Mouse (Mus musculus) limb, embryonic 11.5 days (tissue): Measurements from ENCODE around the gene Ptprj. TPM values are rescaled to one million over a fixed set of nuclear protein-coding genes. Genes with fewer than 3 reads are reported as not detected.
"Not testable (repeated sequence)": the region's sequence is repeated elsewhere in the genome, so short reads cannot be mapped to it uniquely, and the experiment has no call there.

ENCODE experiments used
- ATAC-seq: fragments of 200-750 bp; cut with Nextera tagmentation; 2 replicates; pipeline ENCODE4 v1.8.0; 2017; ENCODE audit warnings: low read depth; ENCODE audit not compliant: insufficient number of reproducible peaks, low FRiP score, low TSS enrichment
- DNase-seq: peaks from one replicate; pipeline ENCODE4 v3.0.0-alpha.2; 2015; ENCODE audit warnings: low spot score
- H3K27ac ChIP-seq: fragments of 300-500 bp; sonication (generic); replicated peaks from 2 replicates; pipeline ENCODE4 v1.5.1; 2014; ENCODE audit warnings: low read depth, mild to moderate bottlenecking, low read length
- H3K27me3 ChIP-seq: fragments of 300-500 bp; sonication (generic); 2 replicates; pipeline ENCODE4 v1.6.1; 2014; ENCODE audit warnings: mild to moderate bottlenecking, low read length, mixed read lengths; ENCODE audit not compliant: control insufficient read depth, insufficient read depth
- H3K36me3 ChIP-seq: fragments of 300-500 bp; sonication (generic); 2 replicates; pipeline ENCODE4 v1.6.1; 2014; ENCODE audit warnings: mild to moderate bottlenecking, low read length, moderate library complexity, mixed read lengths; ENCODE audit not compliant: control insufficient read depth, insufficient read depth
- H3K4me1 ChIP-seq: fragments of 300-500 bp; sonication (generic); 2 replicates; pipeline ENCODE4 v1.6.1; 2014; ENCODE audit warnings: low read length, mixed read lengths; ENCODE audit not compliant: control insufficient read depth, insufficient read depth
- H3K4me2 ChIP-seq: fragments of 300-500 bp; sonication (generic); 2 replicates; pipeline ENCODE4 v1.6.1; 2014; ENCODE audit warnings: low read depth, mild to moderate bottlenecking, moderate library complexity; ENCODE audit not compliant: severe bottlenecking
- H3K4me3 ChIP-seq: fragments of 300-500 bp; sonication (generic); 2 replicates; pipeline ENCODE4 v1.5.1; 2014; ENCODE audit warnings: low read depth, low read length
- H3K9ac ChIP-seq: fragments of 300-500 bp; sonication (generic); 2 replicates; pipeline ENCODE4 v1.6.1; 2014; ENCODE audit warnings: mild to moderate bottlenecking, low read length
- H3K9me3 ChIP-seq: fragments of 300-500 bp; sonication (generic); 2 replicates; pipeline ENCODE4 v1.6.1; 2016; ENCODE audit warnings: low read length; ENCODE audit not compliant: control insufficient read depth
- WGBS: fragments of 180-500 bp; shearing (Covaris S2); extraction: QIAGEN DNeasy Blood & Tissue Kit; methylation state at CpG from one replicate; pipeline ENCODE4 v1.1.7; 2014; 5-methylcytosine and 5-hydroxymethylcytosine counted together
- polyA plus RNA-seq: library from polyadenylated mRNA; unstranded; fragments of >200 nt; fragmentation: Nextera tagmentation; extraction: Ambion mirVana; gene quantifications from 2 replicates; pipeline ENCODE4 v1.2.1, GENCODE M21; 2014

Gene Ptprj
- polyA plus RNA-seq, 1 experiment from 2014 or later, result 1.4 TPM

- not testable (repeated sequence) for H3K4me2 ChIP-seq, H3K27me3 ChIP-seq, H3K27ac ChIP-seq, DNase-seq, ATAC-seq, H3K36me3 ChIP-seq, H3K4me1 ChIP-seq, H3K4me3 ChIP-seq, H3K9ac ChIP-seq, H3K9me3 ChIP-seq
- WGBS, result 29% methylated on average over 4 of the region's 4 CpGs
Measured at GRCm38 (mm10) chr2:90441811-90442210, 138.6 kb downstream of the Ptprj start.

- not testable (repeated sequence) for H3K36me3 ChIP-seq, H3K4me2 ChIP-seq, H3K9me3 ChIP-seq, H3K4me3 ChIP-seq, H3K27me3 ChIP-seq, H3K9ac ChIP-seq, H3K27ac ChIP-seq, ATAC-seq, DNase-seq, H3K4me1 ChIP-seq
Measured at GRCm38 (mm10) chr2:90440169-90440568, 140.3 kb downstream of the Ptprj start.

GRCm38 (mm10) chr2:90437453-90437852, 143.0 kb downstream of the Ptprj start:
- not testable (repeated sequence) for H3K27me3 ChIP-seq, H3K9ac ChIP-seq, H3K4me1 ChIP-seq, DNase-seq, ATAC-seq, H3K9me3 ChIP-seq, H3K4me3 ChIP-seq, H3K4me2 ChIP-seq, H3K27ac ChIP-seq, H3K36me3 ChIP-seq
- WGBS, result 89% methylated on average over 1 of the region's 5 CpGs

- DNase-seq, H3K9me3 ChIP-seq, H3K9ac ChIP-seq, H3K36me3 ChIP-seq, H3K27ac ChIP-seq, H3K27me3 ChIP-seq, H3K4me2 ChIP-seq, H3K4me3 ChIP-seq, H3K4me1 ChIP-seq: not testable (repeated sequence)
- no CpG with 5 or more reads among the region's 4 CpGs for WGBS
- ATAC-seq, result 0 out of 2 replicates have a peak, but pooled peaks have one; percentile 47
Measured at GRCm38 (mm10) chr2:90429782-90430181, 150.7 kb downstream of the Ptprj start.

- not testable (repeated sequence) for H3K9ac ChIP-seq, H3K4me3 ChIP-seq, H3K4me1 ChIP-seq, ATAC-seq, H3K9me3 ChIP-seq, H3K27ac ChIP-seq, H3K36me3 ChIP-seq, H3K27me3 ChIP-seq, H3K4me2 ChIP-seq, DNase-seq
- no CpG with 5 or more reads among the region's 11 CpGs for WGBS
Measured at GRCm38 (mm10) chr2:90428988-90429717, 151.3 kb downstream of the Ptprj start.

GRCm38 (mm10) chr2:90424937-90425336, 155.5 kb downstream of the Ptprj start:
- WGBS, result no CpG with 5 or more reads among the region's 4 CpGs
- not testable (repeated sequence) for H3K4me2 ChIP-seq, H3K4me1 ChIP-seq, H3K9ac ChIP-seq, DNase-seq, H3K36me3 ChIP-seq, H3K27me3 ChIP-seq, ATAC-seq, H3K9me3 ChIP-seq, H3K27ac ChIP-seq, H3K4me3 ChIP-seq

GRCm38 (mm10) chr2:90422282-90422681, 158.2 kb downstream of the Ptprj start:
- H3K27me3 ChIP-seq, H3K9me3 ChIP-seq, H3K4me1 ChIP-seq, H3K4me3 ChIP-seq, DNase-seq, H3K9ac ChIP-seq, H3K36me3 ChIP-seq, H3K4me2 ChIP-seq, H3K27ac ChIP-seq, ATAC-seq: not testable (repeated sequence)
- 91% methylated on average over 6 of the region's 6 CpGs for WGBS

GRCm38 (mm10) chr2:90414110-90414821, 166.2 kb downstream of the Ptprj start:
- not testable (repeated sequence) for H3K27ac ChIP-seq, H3K4me1 ChIP-seq, H3K9me3 ChIP-seq, H3K9ac ChIP-seq, H3K36me3 ChIP-seq, H3K4me2 ChIP-seq, H3K4me3 ChIP-seq, ATAC-seq, H3K27me3 ChIP-seq, DNase-seq
- 88% methylated on average over 4 of the region's 4 CpGs for WGBS
